Mouse (Mus musculus) gastrocnemius, postnatal 36 days (tissue): ENCODE results near the gene Gsg1l2. TPM values are rescaled to one million over a fixed set of nuclear protein-coding genes. Genes with fewer than 3 reads are reported as not detected.

ENCODE experiments used
- DNase-seq, 2 experiments: peaks; one replicate each; pipeline ENCODE4 v3.0.0; 2022
- intact Hi-C: fragments of 180-260 bp; cut with DNase I; formaldehyde crosslinking; loops from one replicate; pipeline ENCODE4 v1.15.1; 2025
- long read RNA-seq, 2 experiments: library from polyadenylated mRNA; stranded (forward); transcript quantifications; one replicate each; pipeline ENCODE4 v2.0.0; 2021
- total RNA-seq, 2 experiments: library from RNA; stranded (reverse); gene quantifications; 2 replicates each; pipeline ENCODE4 v1.2.3; 2021

Gene Gsg1l2
- not detected for total RNA-seq
- long read RNA-seq, experiment 1 = 0 reads
- long read RNA-seq, experiment 2 = 0 reads

- intact Hi-C loops = no loop called here
- no peak for DNase-seq
These were observed at the start of gene Gsg1l2 for GRCm38 (mm10) chr11:67774379-67774778. Gene Gsg1l2, plus strand, starts transcription at chr11:67774608.

DNA sequence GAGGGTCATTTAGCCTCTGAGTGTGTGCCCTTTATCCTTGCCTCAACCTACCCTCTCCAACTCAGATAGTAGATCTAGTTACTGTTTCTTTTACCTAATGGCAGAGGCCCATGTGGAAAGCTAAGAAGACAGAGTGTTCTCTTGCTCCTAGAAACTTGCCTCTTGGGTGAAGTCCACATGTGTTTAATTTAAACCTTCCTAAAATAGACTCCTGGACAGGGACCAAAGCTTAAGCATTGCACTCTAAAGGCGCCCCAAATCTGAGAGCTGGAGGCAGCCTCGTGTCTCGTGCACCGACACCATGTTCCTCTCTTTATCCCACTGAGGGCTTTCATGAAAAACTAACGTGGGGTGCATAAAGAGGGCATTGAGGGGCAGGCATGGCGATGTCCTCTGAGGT is 47.3 kb upstream of the Gsg1l2 start:
- peak in 1 of 2 experiments; percentile 15 for DNase-seq
- intact Hi-C loops = no loop called here

DNA sequence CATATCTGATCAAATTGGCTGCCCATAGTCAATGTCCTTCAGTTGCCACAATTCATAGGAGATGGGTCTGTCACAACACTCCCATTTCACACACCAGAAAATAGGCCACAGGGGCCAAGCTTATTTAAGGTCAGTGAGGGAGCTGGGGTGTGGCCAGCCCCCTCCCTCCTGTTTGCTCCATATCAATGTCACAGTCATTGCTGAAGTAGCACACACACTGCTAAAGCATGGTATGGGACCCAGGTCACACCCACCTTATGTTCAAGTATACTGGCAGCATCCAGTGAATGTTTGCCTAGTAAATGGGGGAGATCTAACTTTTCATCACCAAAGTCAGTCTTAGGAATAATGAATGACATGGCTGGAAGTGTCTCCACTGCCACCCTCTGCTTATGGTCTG is 45.7 kb upstream of the Gsg1l2 start:
- DNase-seq = no peak
- intact Hi-C loops = no loop called here

DNA sequence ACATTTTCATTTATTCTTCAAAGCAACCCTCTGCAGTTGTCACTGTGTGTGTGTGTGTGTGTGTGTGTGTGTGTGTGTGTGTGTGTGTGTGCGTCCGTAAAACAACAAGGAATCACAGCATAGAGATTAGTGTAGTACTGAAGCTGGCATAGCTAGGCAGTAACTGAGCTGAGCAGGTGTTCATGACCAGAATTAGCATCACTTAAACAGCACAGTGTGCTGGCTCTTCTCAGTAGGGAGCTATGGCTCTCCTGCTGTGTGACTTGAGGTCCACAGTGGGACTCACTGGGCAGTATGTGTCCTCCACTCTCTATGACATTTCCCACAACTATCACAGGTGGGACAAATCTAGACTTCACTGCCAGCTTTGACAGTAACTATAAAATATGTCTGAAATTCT is 43.4 kb upstream of the Gsg1l2 start:
- no peak for DNase-seq
- intact Hi-C loops = no loop called here

GRCm38 (mm10) chr11:67733726-67734125 is 40.7 kb upstream of the Gsg1l2 start:
- intact Hi-C loops = no loop called here
- DNase-seq = no peak

DNA sequence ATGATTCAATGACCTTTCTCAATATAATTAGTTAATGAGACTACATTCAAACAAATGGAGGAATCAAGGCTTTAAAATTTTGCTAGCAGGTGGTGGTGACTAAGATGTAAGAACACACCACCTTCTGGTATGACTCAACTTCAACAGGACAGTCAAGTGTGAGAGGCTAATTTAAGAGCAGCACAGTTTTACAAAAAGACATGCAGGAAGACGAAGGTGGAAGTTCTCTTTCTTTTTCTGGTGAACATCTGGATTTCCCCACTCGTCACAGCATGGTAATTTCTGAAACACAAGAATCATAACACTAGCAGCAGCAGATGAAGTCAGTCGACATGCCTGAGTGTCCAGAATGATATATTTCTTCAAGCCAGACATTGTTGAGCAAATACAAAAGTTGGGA is 39.8 kb upstream of the Gsg1l2 start:
- no peak for DNase-seq
- intact Hi-C loops = no loop called here

DNA sequence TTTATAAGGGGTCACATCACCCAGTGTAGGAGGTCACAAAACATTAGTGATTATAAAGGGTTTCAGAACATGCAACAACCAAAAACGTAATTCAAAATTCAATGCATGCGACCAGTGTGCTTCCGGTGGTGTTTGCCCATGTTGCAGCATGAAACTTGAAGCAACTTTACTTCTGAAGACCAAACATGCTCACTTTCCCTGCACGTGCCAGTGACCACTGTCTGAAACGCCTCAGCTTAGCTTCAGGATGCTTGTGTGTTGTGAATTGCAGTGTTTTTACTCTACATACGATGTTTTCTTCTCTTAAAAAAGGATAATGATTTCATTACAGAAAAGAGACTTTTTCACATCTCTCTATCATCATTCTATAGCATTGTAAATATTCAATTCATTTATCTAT is 36.1 kb upstream of the Gsg1l2 start:
- no peak for DNase-seq
- intact Hi-C loops = no loop called here

- intact Hi-C loops = no loop called here
These were observed 35.4 kb upstream of the Gsg1l2 start for GRCm38 (mm10) chr11:67738846-67739490.

DNA sequence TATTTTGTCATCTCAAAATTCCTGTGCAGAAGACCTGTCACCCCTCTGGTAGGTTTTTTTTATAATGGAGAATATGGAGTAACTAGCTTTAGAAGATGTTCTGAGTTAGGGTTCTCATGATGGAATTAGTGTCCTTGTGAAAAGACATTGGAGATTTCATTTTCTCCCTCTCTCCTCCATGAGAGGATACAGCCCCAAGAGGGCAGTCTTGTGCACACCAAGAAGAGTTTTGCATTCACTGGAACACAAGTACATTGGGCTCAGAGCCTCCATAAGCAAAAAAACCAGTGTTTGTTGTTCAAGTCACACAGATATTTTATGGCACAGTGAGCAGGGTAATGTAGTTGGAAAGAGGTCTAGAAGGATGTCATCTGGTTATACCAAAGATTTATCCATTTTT is 32.8 kb upstream of the Gsg1l2 start:
- DNase-seq = no peak
- intact Hi-C loops = no loop called here

More at GRCm38 (mm10) chr11:67738846-67739490, 35.4 kb upstream of the Gsg1l2 start:
- DNase-seq = no peak

GRCm38 (mm10) chr11:67756287-67756686 is 18.1 kb upstream of the Gsg1l2 start:
- DNase-seq = no peak
- intact Hi-C loops = loop anchor here (2.0 kb wide), 1 partner anchor 51 kb away; no protein-coding TSS in a partner anchor

DNA sequence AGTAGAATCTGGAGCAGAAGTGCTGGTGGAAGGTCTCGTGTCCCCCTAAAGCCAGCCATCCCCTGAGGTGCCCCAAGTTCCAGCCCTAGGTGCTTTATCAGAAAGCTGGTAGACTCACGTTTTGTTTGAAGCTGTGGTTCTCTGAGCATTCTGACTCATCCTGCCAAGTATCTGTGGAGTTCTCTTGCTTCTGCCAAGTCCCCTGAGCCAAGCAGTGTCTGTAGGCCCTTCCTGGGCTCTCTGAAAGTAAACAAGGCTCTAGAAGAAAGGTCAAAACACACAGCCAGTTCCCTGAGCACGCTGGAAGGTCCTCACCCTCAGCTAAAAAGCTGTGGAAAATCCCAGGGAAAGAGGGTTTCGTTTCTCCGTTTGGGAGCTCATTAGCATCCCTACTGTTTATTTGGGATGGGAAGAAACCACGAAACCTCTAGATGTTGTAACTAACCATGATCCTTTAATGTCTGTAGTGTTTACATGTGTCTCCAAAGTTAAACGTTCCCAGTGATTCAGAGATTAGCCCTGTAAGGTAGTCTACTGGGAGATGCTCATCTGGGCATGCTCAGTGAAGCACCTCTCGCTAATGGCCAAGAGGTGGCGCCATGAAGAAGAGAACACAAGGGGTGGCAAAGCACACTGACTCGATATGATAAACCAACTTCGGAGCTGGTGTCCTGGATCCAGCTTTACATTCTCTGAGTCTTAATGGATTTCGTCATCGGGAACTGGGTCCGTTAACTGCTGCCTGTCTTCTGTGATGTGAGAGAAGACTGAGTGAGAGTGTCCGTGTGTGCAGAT is 16.8 kb upstream of the Gsg1l2 start:
- intact Hi-C loops = loop anchor here (2.0 kb wide), 1 partner anchor 49 kb away; no protein-coding TSS in a partner anchor
- DNase-seq = peak in 1 of 2 experiments; percentile 19

DNA sequence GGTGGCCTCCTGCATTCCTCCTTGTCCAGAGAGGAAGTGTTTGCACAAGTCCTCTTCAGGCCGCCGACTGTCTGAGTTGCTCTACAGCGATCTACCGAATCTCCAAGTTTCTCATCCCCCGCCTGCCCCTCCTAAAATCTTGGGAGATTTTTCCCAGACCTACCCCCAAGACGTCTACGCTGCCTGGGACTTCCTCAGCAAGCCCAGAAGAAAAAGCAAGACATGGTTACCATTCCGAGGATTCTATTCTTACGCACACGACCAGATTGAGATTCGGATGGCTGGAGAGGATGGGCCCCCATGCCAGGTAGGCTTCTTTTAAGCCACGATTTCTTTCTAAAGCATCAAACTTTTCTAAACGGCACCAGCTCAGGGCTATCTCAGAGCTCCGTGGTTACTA is 3.4 kb upstream of the Gsg1l2 start, which contains the start of gene Glp2r:
Glp2r (minus strand) TSS at position 101 of the 400 bp plus-strand sequence.
- no peak for DNase-seq
- intact Hi-C loops = no loop called here

- intact Hi-C loops = no loop called here
- no peak for DNase-seq
These were observed 2.7 kb upstream of the Gsg1l2 start for GRCm38 (mm10) chr11:67771691-67772090.

DNA sequence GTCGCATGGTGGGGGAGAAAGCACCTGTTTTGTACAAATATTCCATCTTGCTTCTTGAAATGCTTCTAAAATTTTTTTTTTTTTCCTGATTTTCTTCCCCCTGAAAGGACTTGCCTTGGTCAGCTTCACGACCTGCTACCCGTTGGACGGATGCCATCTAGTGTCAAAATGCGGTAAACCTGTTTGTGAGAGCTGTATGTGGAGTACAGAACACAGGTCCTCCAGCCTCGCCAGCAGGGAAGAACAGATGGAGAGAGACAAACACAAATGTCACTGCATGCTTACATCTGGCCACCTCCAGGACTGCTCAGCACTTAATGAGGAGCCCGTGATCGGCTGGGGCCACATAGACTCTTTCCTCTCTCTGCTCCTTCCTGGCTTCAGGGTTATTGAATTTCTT is 1.8 kb upstream of the Gsg1l2 start:
- intact Hi-C loops = no loop called here

DNA sequence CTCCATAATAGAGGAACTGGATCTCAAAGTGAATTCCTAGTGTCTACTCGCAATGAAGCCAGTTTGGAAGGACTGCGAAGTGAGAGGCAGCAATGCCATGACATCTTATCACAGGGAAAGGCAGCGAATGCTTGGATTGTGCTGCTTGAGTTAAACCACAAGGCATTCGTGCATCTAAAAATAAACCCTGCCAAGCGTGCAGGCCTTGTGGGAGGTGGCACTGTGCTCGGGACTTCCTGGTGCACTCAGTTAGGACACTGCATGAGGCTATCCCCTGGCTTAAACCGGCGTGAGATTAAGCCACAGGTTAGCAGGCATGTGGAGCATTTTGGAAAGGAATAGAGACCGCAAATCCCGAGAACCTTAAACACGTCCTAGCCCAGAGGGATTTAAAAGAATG is 15.8 kb downstream of the Gsg1l2 start:
- intact Hi-C loops = no loop called here
- no peak for DNase-seq

More for the DNA sequence above, 1.8 kb upstream of the Gsg1l2 start:
- no peak for DNase-seq

- peak; percentile 35 to 50 for DNase-seq
- intact Hi-C loops = no loop called here
These were observed 23.5 kb downstream of the Gsg1l2 start, which contains the start of gene Dhrs7c for GRCm38 (mm10) chr11:67797931-67798330. Gene Dhrs7c, plus strand, starts transcription at chr11:67798187.

GRCm38 (mm10) chr11:67800130-67800723 is 25.8 kb downstream of the Gsg1l2 start:
- DNase-seq = no peak
- intact Hi-C loops = no loop called here

DNA sequence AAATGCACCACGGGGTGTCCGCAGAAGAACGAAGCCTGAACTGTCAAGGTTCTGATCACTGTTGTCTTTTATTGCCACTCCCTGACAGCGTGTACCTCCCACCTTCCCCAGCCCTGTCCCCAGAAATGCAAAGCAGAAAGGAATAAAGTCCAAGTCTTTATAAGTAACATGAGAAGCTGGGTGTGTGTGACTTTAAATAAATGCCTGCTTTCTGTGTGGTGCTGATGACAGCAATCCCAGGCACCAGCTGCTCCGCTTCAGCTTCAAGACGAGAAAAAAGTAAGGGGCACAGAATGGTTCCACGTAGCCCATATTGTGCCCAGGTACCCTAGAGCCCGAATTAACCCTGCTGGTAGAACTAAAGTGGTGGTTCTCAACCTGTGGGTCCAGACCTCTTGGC is 26.8 kb downstream of the Gsg1l2 start:
- no peak for DNase-seq
- intact Hi-C loops = no loop called here

DNA sequence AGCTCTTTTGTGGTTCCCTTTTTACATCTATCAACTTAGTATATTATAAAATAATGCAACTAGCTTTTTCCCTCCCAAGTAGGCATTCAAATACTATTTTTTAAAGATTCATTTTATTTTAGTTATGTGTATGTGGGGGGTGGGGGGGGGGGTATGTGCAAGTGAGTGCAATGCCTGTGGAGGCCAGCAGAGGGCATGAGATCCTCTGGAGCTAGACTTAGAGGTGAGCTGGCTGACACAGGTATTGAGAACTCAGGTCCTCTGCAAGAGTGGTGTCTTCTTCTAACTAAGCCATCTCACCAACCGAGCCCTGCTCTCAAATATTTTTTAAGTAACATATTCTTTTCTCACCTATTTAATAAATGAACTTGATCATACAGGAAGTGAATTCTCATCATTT is 31.1 kb downstream of the Gsg1l2 start:
- no peak for DNase-seq
- intact Hi-C loops = no loop called here

DNA sequence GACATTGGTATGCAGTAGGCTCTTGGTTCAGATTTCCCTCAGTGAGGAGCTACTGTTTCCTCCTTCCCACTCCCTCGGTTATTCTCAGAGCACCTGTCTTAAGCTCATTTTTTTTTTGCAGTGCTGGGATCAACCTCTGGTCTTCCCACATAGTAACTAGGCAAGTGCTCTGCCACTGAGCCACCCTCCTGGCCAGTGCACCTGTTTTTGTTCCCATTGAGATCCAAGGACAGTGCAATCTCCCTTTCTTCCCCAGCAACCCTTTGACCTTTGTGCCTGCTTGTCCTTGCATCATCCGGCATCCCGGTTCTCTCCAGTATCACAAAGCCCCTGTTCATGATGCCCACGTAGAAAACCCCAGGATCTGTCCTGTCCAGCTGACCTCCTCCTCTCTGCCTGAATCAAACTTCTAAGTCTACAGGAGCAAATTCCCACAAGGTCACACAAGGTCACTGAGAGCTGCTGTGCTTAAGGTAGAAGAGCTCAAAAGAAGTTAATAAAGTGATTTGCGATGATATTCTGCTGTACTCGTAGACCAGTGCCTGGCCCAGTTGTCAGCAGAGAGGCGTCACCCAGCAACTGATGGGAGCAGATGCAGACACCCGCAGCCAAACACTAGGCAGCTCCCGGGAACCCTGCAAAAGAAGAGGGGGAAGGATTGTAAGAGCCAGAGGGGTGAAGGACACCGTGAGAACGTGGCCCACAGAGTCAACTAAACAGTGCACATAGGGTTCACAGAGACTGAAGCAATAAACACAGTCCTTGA is 32.6 kb downstream of the Gsg1l2 start:
- DNase-seq = no peak
- intact Hi-C loops = loop anchor here (2.0 kb wide), 1 partner anchor 50 kb away; no protein-coding TSS in a partner anchor
